Mouse (Mus musculus) liver, adult 2 months (tissue): ENCODE measurements around the gene March11. TPM values are rescaled to one million over a fixed set of nuclear protein-coding genes. Genes with fewer than 3 reads are reported as not detected.

Experiments used
- DNase-seq: peaks from one replicate; pipeline ENCODE4 v3.0.0-alpha.2; 2011; ENCODE audit warnings: low read depth, low spot score; ENCODE audit errors: extremely low read depth
- H3K27ac ChIP-seq: fragments of 200-500 bp; replicated peaks from 2 replicates; pipeline ENCODE4 v1.5.1; 2012; ENCODE audit warnings: low read depth, mild to moderate bottlenecking, control low read depth, inconsistent platforms, low read length; ENCODE audit not compliant: insufficient read depth
- H3K27me3 ChIP-seq: fragments of 200-500 bp; 2 replicates; pipeline ENCODE4 v1.6.1; 2012; ENCODE audit warnings: mild to moderate bottlenecking, moderate library complexity, low read length, inconsistent platforms; ENCODE audit not compliant: control insufficient read depth, insufficient read depth
- H3K36me3 ChIP-seq: fragments of 200-500 bp; 2 replicates; pipeline ENCODE4 v1.6.1; 2012; ENCODE audit warnings: low read length, inconsistent platforms; ENCODE audit not compliant: control insufficient read depth, insufficient read depth
- H3K4me1 ChIP-seq: fragments of 200-500 bp; 2 replicates; pipeline ENCODE4 v1.6.1; 2011; ENCODE audit warnings: low read length; ENCODE audit not compliant: control insufficient read depth, insufficient read depth
- H3K4me3 ChIP-seq: fragments of 200-500 bp; 2 replicates; pipeline ENCODE4 v1.5.1; 2011; ENCODE audit warnings: low read depth, mild to moderate bottlenecking, control low read depth, low read length, moderate library complexity; ENCODE audit not compliant: insufficient read depth
- H3K79me2 ChIP-seq: fragments of 200-500 bp; 2 replicates; pipeline ENCODE4 v1.6.1; 2012; ENCODE audit warnings: inconsistent platforms, mild to moderate bottlenecking, low read length, moderate library complexity; ENCODE audit not compliant: control insufficient read depth, insufficient read depth
- H3K9ac ChIP-seq: fragments of 200-500 bp; 2 replicates; pipeline ENCODE4 v1.6.1; 2012; ENCODE audit warnings: low read depth, mild to moderate bottlenecking, control low read depth, inconsistent platforms, low read length
- CTCF ChIP-seq: fragments of 200-500 bp; IDR thresholded peaks from 2 replicates; pipeline ENCODE4 v1.5.1; 2011; ENCODE audit warnings: low read depth, low read length, control low read depth
- POLR2A ChIP-seq: fragments of 200-500 bp; IDR thresholded peaks from 2 replicates; pipeline ENCODE4 v1.6.1; 2011; ENCODE audit warnings: low read length, control low read depth; ENCODE audit not compliant: insufficient read depth; ENCODE audit errors: extremely low read depth
- WGBS: fragments of 180-500 bp; shearing (Covaris S2); methylation state at CpG from one replicate; pipeline ENCODE4 v1.1.7; 2018; 5-methylcytosine and 5-hydroxymethylcytosine counted together
- polyA plus RNA-seq: library from polyadenylated mRNA; depleted of rRNA; stranded (reverse); fragments of >200 nt; gene quantifications from 2 replicates; pipeline ENCODE4 v1.2.3, GENCODE M21; 2012
- total RNA-seq: library from RNA; depleted of rRNA; stranded (reverse); fragments of >200 nt; gene quantifications from 2 replicates; pipeline ENCODE4 v1.2.3, GENCODE M21; 2014

March11 gene
- total and polyA plus RNA-seq, 2 experiments, result not detected

- DNase-seq, result no peak
- no peak overlapping the region for H3K9ac ChIP-seq
- no peak for TF ChIP-seq POLR2A
- no peak for TF ChIP-seq CTCF
- no peaks in the 10 kb centered on the region for H3K36me3 ChIP-seq
- no peaks in the 10 kb centered on the region for H3K4me1 ChIP-seq
- no peaks in the 10 kb centered on the region for H3K79me2 ChIP-seq
- 76% methylated on average over 2 of the region's 2 CpGs for WGBS
- H3K27me3 ChIP-seq, result no peaks in the 10 kb centered on the region
- no peak overlapping the region for H3K4me3 ChIP-seq
- H3K27ac ChIP-seq, result no peak overlapping the region
These were observed 16.0 kb upstream of the March11 start for GRCm38 (mm10) chr15:26292811-26293210.

GRCm38 (mm10) chr15:26293215-26293614 lies 15.6 kb upstream of the March11 start:
- H3K27ac ChIP-seq, result no peak overlapping the region
- no peaks in the 10 kb centered on the region for H3K36me3 ChIP-seq
- H3K4me1 ChIP-seq, result no peaks in the 10 kb centered on the region
- TF ChIP-seq POLR2A (no peak), CTCF (no peak)
- H3K4me3 ChIP-seq, result no peak overlapping the region
- H3K79me2 ChIP-seq, result no peaks in the 10 kb centered on the region
- no peaks in the 10 kb centered on the region for H3K27me3 ChIP-seq
- WGBS, result 77% methylated on average over 1 of the region's 1 CpGs
- H3K9ac ChIP-seq, result no peak overlapping the region
- DNase-seq, result no peak

DNA sequence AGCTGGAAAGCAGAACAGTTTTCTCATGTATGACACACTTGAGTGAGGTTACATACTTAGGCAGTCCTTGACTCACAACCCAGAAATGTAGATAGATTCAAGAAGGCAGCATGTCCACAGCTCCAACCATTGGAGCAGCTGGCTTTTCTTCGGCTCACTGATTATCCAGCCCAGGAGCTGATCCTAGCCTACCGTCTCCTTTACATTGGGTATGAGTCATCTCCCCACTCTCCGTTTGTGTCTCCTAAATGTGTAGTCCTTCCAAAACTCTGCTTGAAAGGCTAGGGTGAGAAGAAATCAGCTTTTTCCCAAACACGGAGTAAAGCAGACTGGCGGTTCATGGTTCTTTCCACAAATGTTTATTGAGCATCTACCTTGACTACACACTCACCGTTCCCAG lies 10.2 kb upstream of the March11 start:
- WGBS, result 90% methylated on average over 6 of the region's 6 CpGs
- no peak for DNase-seq

DNA sequence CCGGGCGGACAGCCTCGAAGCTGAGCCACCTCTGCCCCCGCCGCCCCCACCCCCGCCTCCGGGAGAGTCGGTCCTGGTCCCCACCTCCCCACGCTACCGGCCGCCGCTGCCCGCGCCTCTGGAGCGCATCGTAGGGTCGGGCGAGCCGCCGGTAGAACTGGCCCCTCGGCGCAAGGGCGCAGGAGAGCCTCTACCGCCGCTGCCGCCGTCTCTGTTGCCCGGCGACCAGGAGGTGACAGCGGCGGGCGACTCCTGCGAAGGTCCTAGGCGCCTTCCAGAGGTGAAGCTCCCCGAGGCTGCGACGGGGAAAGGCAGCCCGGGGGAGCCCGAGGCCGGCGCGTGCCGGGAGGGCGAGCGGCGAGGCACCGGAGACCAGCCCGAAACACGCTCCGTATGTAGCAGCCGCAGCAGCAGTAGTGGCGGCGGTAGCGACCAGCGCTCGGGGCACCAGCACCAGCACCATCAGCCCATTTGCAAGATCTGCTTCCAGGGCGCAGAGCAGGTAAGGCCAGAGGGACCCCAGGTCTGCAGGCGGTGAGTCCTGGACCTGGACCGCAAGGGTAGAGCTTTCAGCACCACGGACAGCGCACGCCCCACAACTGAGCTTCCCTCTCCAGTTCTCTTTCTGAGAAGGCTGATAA lies 563 bp downstream of the March11 start:
- H3K27me3 ChIP-seq, result peaks cover 11% of the 10 kb centered on the region; the same call in 1 of the 2 replicates
- no peak overlapping the region for H3K4me3 ChIP-seq
- H3K4me1 ChIP-seq, result no peaks in the 10 kb centered on the region
- H3K27ac ChIP-seq, result no peak overlapping the region
- peak; percentile 24 for DNase-seq
- TF ChIP-seq POLR2A (no peak), CTCF (peak; percentile 16; the same call in 1 of the 2 replicates)
- WGBS, result 3% methylated on average over 60 of the region's 62 CpGs
- no peak overlapping the region for H3K9ac ChIP-seq
- H3K79me2 ChIP-seq, result no peaks in the 10 kb centered on the region
- no peaks in the 10 kb centered on the region for H3K36me3 ChIP-seq

More for the DNA sequence above, 10.2 kb upstream of the March11 start:
- no peaks in the 10 kb centered on the region for H3K36me3 ChIP-seq
- no peak overlapping the region for H3K9ac ChIP-seq
- no peaks in the 10 kb centered on the region for H3K79me2 ChIP-seq
- no peaks in the 10 kb centered on the region for H3K4me1 ChIP-seq
- no peak for TF ChIP-seq CTCF
- no peak for TF ChIP-seq POLR2A
- no peak overlapping the region for H3K27ac ChIP-seq
- H3K27me3 ChIP-seq, result no peaks in the 10 kb centered on the region
- no peak overlapping the region for H3K4me3 ChIP-seq

- Histone ChIP-seq H3K79me2 (no peaks in the 10 kb centered on the region), H3K9ac (no peak overlapping the region), H3K4me1 (no peaks in the 10 kb centered on the region), H3K27me3 (no peaks in the 10 kb centered on the region), H3K4me3 (no peak overlapping the region), H3K27ac (no peak overlapping the region), H3K36me3 (no peaks in the 10 kb centered on the region)
- TF ChIP-seq CTCF (no peak), POLR2A (no peak)
- WGBS, result 80% methylated on average over 2 of the region's 2 CpGs
- DNase-seq, result no peak
These were observed 11.0 kb downstream of the March11 start for GRCm38 (mm10) chr15:26319866-26320265.

DNA sequence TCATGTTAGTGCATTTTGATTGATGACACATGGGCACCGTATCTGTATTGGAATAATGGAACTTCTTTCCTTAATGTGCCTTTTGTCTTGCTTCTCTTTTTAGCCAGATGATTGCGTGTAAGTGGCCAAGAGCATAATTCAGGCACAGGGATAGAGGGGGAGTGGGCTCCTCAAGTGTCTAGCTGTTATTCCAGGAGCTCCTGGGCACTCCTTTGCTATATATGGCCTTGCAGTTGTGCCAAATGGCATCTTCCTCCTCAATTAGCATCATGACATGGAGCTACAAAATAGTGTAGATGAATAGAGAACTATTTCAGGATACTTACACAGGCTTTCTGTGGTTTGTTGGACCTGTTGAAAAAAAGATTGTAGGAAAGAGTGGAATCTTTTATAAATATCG lies 11.6 kb downstream of the March11 start:
- Histone ChIP-seq H3K36me3 (no peaks in the 10 kb centered on the region), H3K4me1 (no peaks in the 10 kb centered on the region), H3K9ac (no peak overlapping the region), H3K27me3 (no peaks in the 10 kb centered on the region), H3K27ac (no peak overlapping the region), H3K4me3 (no peak overlapping the region), H3K79me2 (no peaks in the 10 kb centered on the region)
- TF ChIP-seq POLR2A, result no peak
- TF ChIP-seq CTCF, result no peak
- DNase-seq, result no peak
- WGBS, result 86% methylated on average over 3 of the region's 3 CpGs
